Mouse (Mus musculus) adrenal gland, adult 2 months (tissue): ENCODE data around the gene Zbtb16. TPM values are rescaled to one million over a fixed set of nuclear protein-coding genes. Genes with fewer than 3 reads are reported as not detected.

Experiments used
- DNase-seq: peaks from one replicate; pipeline ENCODE4 v3.0.0; 2021
- long read RNA-seq: library from polyadenylated mRNA; stranded (forward); transcript quantifications from one replicate; pipeline ENCODE4 v2.0.0, GENCODE M21; 2021
- polyA plus RNA-seq: library from polyadenylated mRNA; depleted of rRNA; stranded (reverse); fragments of >200 nt; gene quantifications from 2 replicates; pipeline ENCODE4 v1.2.3, GENCODE M21; 2012; rRNA removed
- total RNA-seq, 2 experiments: library from RNA; stranded (reverse); gene quantifications; 2 replicates each; pipeline ENCODE4 v1.2.3; 2021

Gene Zbtb16
- total RNA-seq (10 to 100 TPM; 25.6 to 73.3 TPM), polyA plus RNA-seq (17.7 and 20.4 TPM in 2 replicates)
- long read RNA-seq, partial matches to known transcripts, result 0 of 3 reads
- long read RNA-seq, other reads (novel, unspliced or antisense), result 1 of 3 reads

GRCm38 (mm10) chr9:48835631-48836565 is at the start of gene Zbtb16:
TSS of gene Zbtb16 (minus strand) at chr9:48836222.
- DNase-seq, result peak; percentile 92

- DNase-seq, result no peak
Measured at GRCm38 (mm10) chr9:48872896-48873295, 36.9 kb upstream of the Zbtb16 start.

GRCm38 (mm10) chr9:48866523-48867121 is 30.6 kb upstream of the Zbtb16 start:
- no peak for DNase-seq

- no peak for DNase-seq
Measured at GRCm38 (mm10) chr9:48865235-48865634, 29.2 kb upstream of the Zbtb16 start.

GRCm38 (mm10) chr9:48861481-48861880 is 25.5 kb upstream of the Zbtb16 start:
- no peak for DNase-seq

- peak; percentile 76 for DNase-seq
Measured at GRCm38 (mm10) chr9:48860526-48860845, 24.5 kb upstream of the Zbtb16 start.

- DNase-seq, result no peak
Measured at GRCm38 (mm10) chr9:48859828-48860525, 24.0 kb upstream of the Zbtb16 start.

GRCm38 (mm10) chr9:48857944-48858343 is 21.9 kb upstream of the Zbtb16 start:
- peak; percentile 29 for DNase-seq

- no peak for DNase-seq
Measured at GRCm38 (mm10) chr9:48856240-48856639, 20.2 kb upstream of the Zbtb16 start.

GRCm38 (mm10) chr9:48849531-48849930 is 13.5 kb upstream of the Zbtb16 start:
- DNase-seq, result no peak

GRCm38 (mm10) chr9:48839568-48839967 is 3.5 kb upstream of the Zbtb16 start:
- no peak for DNase-seq

GRCm38 (mm10) chr9:48838346-48838745 is 2.3 kb upstream of the Zbtb16 start:
- no peak for DNase-seq

GRCm38 (mm10) chr9:48837181-48837580 is 1.2 kb upstream of the Zbtb16 start:
- no peak for DNase-seq

GRCm38 (mm10) chr9:48836566-48836930 is 526 bp upstream of the Zbtb16 start:
- DNase-seq, result no peak

GRCm38 (mm10) chr9:48834541-48835411 is 1.2 kb downstream of the Zbtb16 start:
- DNase-seq, result peak; percentile 67

- DNase-seq, result no peak
Measured at GRCm38 (mm10) chr9:48834006-48834405, 2.0 kb downstream of the Zbtb16 start.

- no peak for DNase-seq
Measured at GRCm38 (mm10) chr9:48833493-48833892, 2.5 kb downstream of the Zbtb16 start.

GRCm38 (mm10) chr9:48832473-48833100 is 3.4 kb downstream of the Zbtb16 start:
- no peak for DNase-seq

GRCm38 (mm10) chr9:48831560-48832460 is 4.2 kb downstream of the Zbtb16 start:
- no peak for DNase-seq

- no peak for DNase-seq
Measured at GRCm38 (mm10) chr9:48828839-48829238, 7.2 kb downstream of the Zbtb16 start.
